Mouse (Mus musculus): Measurements from ENCODE around the gene Ccdc92b.

DNA sequence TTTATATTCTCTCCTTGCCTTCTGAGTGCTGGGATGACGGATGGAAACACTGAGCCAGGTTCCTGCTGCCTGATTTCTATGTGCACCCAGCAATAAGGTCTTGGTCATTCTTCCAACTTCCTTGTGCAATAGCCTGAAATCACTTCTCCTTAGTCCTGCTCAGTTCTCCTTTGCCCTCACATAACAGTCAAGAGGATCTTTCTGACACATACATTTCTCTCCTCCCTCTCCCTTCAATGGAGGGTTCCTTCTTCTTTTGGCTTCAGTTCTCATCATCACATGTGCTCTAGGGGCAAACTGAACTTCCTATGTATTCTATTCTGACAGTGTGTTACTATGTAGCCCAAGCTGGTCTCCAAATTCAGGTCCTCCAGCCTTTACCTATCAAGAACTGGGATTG, 28.6 kb downstream of the Ccdc92b start:
- TF ChIP-seq CTCF (IDR thresholded peaks at IDR 0.05; ENCODE audit: control insufficient read depth, insufficient read depth, insufficient read length) (no peak), CEBPB (IDR thresholded peaks at IDR 0.05; ENCODE audit: low read depth) (no peak), MAX (IDR thresholded peaks at IDR 0.05) (no peak), MYOD1 (IDR thresholded peaks at IDR 0.05; ENCODE audit: control insufficient read depth, insufficient read length, low read depth) (no peak), MYOG (IDR thresholded peaks at IDR 0.05; ENCODE audit: control insufficient read depth, extremely low read depth, insufficient read length) (no peak), FOSL1 (IDR thresholded peaks at IDR 0.05; ENCODE audit: insufficient read depth, low read length, poor library complexity, severe bottlenecking) (no peak)

Measured in C2C12 (cell line).